Mouse (Mus musculus): ENCODE results near the gene Get4. TPM values are rescaled to one million over a fixed set of nuclear protein-coding genes. Genes with fewer than 3 reads are reported as not detected.

The Get4 gene
- polyA plus RNA-seq, 1 experiment from 2014 or later, result 112 TPM

DNA sequence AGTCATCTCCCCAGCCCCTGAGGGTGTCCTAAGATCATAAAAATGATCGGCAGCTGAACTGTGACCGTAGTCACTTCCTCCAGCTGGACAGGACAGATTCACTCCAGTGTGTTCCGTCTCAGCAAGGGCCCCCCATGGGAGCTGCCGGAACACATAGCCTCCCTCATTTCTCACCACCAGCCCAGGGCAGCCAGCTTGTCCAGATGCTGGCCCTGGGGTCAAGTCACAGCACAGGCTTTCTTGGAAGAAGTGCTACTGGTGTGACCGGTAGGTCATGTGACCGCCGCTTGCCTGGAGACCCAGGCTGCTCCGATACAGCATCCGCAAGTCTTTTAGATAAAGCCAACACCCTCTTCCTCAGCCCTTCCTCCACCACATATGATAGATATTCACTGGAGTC is 61.4 kb downstream of the Get4 start:
- WGBS, result 84% methylated on average over 9 of the region's 9 CpGs
- Histone ChIP-seq H3K9me3 (ENCODE audit: control insufficient read depth, low read length) (no peaks in the 10 kb centered on the region), H3K4me2 (replicated peaks; ENCODE audit: low read depth, low read length) (no peak overlapping the region), H3K9ac (ENCODE audit: low read depth, low read length) (no peak overlapping the region), H3K27me3 (ENCODE audit: control insufficient read depth, insufficient read depth, low read length) (no peaks in the 10 kb centered on the region), H3K27ac (ENCODE audit: low read depth, low read length) (no peak overlapping the region), H3K4me1 (replicated peaks; ENCODE audit: control insufficient read depth, insufficient read depth, low read length) (no peaks in the 10 kb centered on the region), H3K4me3 (ENCODE audit: low read depth, low read length) (no peak overlapping the region), H3K36me3 (ENCODE audit: control insufficient read depth, insufficient read depth, low read length) (no peaks in the 10 kb centered on the region)
- ATAC-seq (ENCODE audit: low FRiP score) (no peak), DNase-seq (ENCODE audit: low spot score) (no peak)

DNA sequence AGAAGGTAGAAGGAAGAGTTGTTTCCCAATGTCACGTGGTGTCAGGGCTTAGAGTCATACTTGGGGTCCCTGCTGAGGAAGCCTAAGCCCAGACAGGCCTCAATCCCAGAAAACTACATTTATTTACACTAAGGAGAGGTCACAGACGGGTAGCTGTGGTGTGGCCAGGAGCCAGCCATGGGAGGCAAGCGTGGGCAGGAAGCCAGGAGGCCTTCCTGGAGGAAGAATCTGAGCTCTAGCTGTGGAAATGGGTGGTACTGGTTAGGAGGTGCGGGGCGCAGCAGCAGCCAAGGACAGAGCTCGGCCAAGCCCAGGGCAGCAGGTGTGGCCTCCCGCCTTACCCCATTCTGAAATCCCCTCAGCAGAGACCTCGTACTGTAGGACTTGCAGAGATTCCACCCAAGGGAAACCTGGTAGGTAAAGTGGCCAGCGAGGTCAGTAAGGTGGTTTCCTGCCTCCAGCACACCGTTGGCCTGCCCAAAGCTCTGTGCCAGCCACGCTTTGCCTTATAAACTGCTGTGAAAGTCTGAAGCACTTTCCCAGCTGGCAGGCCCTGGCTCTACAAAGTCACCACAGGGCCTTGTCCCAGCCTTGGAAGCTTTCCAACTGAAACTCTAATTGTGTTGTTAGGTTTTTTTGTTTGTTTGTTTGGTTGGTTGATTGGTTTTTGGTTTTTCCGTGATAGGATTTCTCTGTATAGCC is 63.0 kb downstream of the Get4 start:
- 86% methylated on average over 12 of the region's 12 CpGs for WGBS

DNA sequence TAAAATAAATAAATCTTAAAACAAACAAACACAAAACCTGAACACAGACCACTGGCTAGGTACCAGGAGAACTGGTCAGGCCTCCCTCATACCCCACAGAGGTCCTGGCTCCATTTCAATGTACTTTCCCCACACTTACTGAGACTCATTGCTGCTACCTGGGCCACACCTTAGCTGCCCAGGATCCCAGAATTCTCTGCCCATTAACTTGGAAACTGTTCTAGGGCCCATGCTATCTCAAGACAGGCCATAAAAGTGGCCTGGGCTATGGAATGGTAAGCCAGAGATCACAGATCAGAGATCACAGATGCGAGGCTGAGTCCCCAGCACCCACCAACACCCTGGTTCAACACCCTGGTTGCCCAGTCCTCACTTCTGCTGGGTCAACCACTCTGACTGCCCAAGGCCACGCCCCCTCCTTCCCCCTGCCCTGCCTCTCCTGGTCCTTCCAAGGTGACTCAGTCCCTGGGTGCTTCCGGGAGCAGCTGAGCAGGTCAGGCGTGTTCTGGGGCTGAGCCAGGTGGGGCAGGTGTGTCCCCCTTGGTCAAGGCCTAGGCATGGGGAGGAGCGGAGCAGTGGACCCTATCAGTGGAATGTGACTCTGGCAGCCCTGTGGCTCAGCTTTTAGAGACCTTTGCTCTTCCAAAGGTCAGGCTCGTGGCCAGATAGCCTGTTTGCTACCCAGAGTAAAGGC is 65.0 kb downstream of the Get4 start:
- H3K27me3 ChIP-seq (ENCODE audit: control insufficient read depth, insufficient read depth, low read length), result no peaks in the 10 kb centered on the region
- H3K36me3 ChIP-seq (ENCODE audit: control insufficient read depth, insufficient read depth, low read length), result no peaks in the 10 kb centered on the region
- H3K27ac ChIP-seq (ENCODE audit: low read depth, low read length), result no peak overlapping the region
- H3K4me1 ChIP-seq (replicated peaks; ENCODE audit: control insufficient read depth, insufficient read depth, low read length), result no peaks in the 10 kb centered on the region
- ATAC-seq (ENCODE audit: low FRiP score) (no peak), DNase-seq (ENCODE audit: low spot score) (no peak)
- WGBS, result 84% methylated on average over 6 of the region's 6 CpGs
- H3K4me2 ChIP-seq (replicated peaks; ENCODE audit: low read depth, low read length), result no peak overlapping the region
- H3K9me3 ChIP-seq (ENCODE audit: control insufficient read depth, low read length), result no peaks in the 10 kb centered on the region
- H3K4me3 ChIP-seq (ENCODE audit: low read depth, low read length), result no peak overlapping the region
- H3K9ac ChIP-seq (ENCODE audit: low read depth, low read length), result no peak overlapping the region

More for the DNA sequence above, 63.0 kb downstream of the Get4 start:
- Histone ChIP-seq H3K36me3 (ENCODE audit: control insufficient read depth, insufficient read depth, low read length) (no peaks in the 10 kb centered on the region), H3K9ac (ENCODE audit: low read depth, low read length) (no peak overlapping the region), H3K9me3 (ENCODE audit: control insufficient read depth, low read length) (no peaks in the 10 kb centered on the region), H3K4me2 (replicated peaks; ENCODE audit: low read depth, low read length) (no peak overlapping the region), H3K4me3 (ENCODE audit: low read depth, low read length) (no peak overlapping the region), H3K27ac (ENCODE audit: low read depth, low read length) (no peak overlapping the region), H3K4me1 (replicated peaks; ENCODE audit: control insufficient read depth, insufficient read depth, low read length) (no peaks in the 10 kb centered on the region), H3K27me3 (ENCODE audit: control insufficient read depth, insufficient read depth, low read length) (no peaks in the 10 kb centered on the region)
- no peak for DNase-seq (ENCODE audit: low spot score)
- no peak for ATAC-seq (ENCODE audit: low FRiP score)

DNA sequence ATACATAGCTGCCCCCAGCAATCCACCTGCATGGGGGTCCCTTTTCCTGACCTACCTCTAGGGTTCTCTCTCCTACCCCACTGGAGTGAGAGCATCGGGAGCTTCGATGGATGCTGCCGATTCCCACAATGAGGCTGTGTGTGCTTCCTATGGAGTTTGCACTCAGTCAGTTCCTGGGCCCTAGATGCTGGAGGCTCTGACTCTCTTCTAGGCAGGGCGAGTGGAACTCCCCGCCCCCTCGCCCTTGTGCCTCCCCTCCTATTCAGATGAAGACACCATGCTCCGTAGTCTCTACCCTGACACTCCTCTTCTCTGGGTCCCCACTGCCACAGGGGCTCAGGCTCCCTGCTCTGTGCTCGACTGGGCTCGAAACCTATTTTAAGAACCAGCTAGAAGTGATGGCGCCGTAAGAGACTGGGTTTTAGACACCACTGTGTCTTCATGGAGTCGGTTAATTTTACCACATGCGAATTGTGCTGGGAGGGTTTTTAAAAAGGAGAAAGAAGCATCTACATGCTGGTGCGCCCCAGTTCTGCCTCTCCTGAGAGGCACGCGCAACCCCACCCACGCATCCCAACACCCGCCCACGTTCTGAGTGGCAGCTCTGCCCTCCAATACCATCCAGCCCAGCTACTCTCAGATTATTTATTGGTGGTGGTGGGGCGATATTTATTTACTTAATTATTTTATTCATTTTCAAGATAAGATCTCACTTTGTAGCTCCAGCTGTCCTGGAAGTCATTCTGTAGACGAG is 65.8 kb downstream of the Get4 start:
- DNase-seq (ENCODE audit: low spot score), result no peak
- no peak for ATAC-seq (ENCODE audit: low FRiP score)
- no peak overlapping the region for H3K4me2 ChIP-seq (replicated peaks; ENCODE audit: low read depth, low read length)
- no peaks in the 10 kb centered on the region for H3K27me3 ChIP-seq (ENCODE audit: control insufficient read depth, insufficient read depth, low read length)
- H3K4me1 ChIP-seq (replicated peaks; ENCODE audit: control insufficient read depth, insufficient read depth, low read length), result no peaks in the 10 kb centered on the region
- no peaks in the 10 kb centered on the region for H3K9me3 ChIP-seq (ENCODE audit: control insufficient read depth, low read length)
- no peaks in the 10 kb centered on the region for H3K36me3 ChIP-seq (ENCODE audit: control insufficient read depth, insufficient read depth, low read length)
- H3K27ac ChIP-seq (ENCODE audit: low read depth, low read length), result no peak overlapping the region
- no peak overlapping the region for H3K9ac ChIP-seq (ENCODE audit: low read depth, low read length)
- no peak overlapping the region for H3K4me3 ChIP-seq (ENCODE audit: low read depth, low read length)
- WGBS, result 66% methylated on average over 21 of the region's 21 CpGs

Other genes with a start within 250 kb of the Get4 start
- 19.9 and 26.4 TPM in 2 replicates for gene Prkar1b, start 102.3 kb upstream of the Get4 start, polyA plus RNA-seq (2014; fragmentation: Nextera tagmentation; extraction: Ambion mirVana)
- 5.3 and 7.2 TPM in 2 replicates for gene Dnaaf5, start 102.1 kb upstream of the Get4 start, polyA plus RNA-seq (2014; fragmentation: Nextera tagmentation; extraction: Ambion mirVana)
- 38.4 and 43.8 TPM in 2 replicates for gene Sun1, start 51.7 kb upstream of the Get4 start, polyA plus RNA-seq (2014; fragmentation: Nextera tagmentation; extraction: Ambion mirVana)
- gene Adap1, start 73.3 kb downstream of the Get4 start, polyA plus RNA-seq (2014; fragmentation: Nextera tagmentation; extraction: Ambion mirVana), result 2.1 and 4.0 TPM in 2 replicates
- gene Cox19, start 99.1 kb downstream of the Get4 start, polyA plus RNA-seq (2014; fragmentation: Nextera tagmentation; extraction: Ambion mirVana), result 127 and 129 TPM in 2 replicates
- gene Cyp2w1, start 100.3 kb downstream of the Get4 start, polyA plus RNA-seq (2014; fragmentation: Nextera tagmentation; extraction: Ambion mirVana), result not detected in 2 replicates
- gene Gpr146, start 125.4 kb downstream of the Get4 start, polyA plus RNA-seq (2014; fragmentation: Nextera tagmentation; extraction: Ambion mirVana), result 1.8 TPM in 2 replicates
- gene C130050O18Rik, start 153.0 kb downstream of the Get4 start, polyA plus RNA-seq (2014; fragmentation: Nextera tagmentation; extraction: Ambion mirVana), result 0.11 and 0.32 TPM in 2 replicates
- 2.0 and 2.4 TPM in 2 replicates for gene Gper1, start 170.8 kb downstream of the Get4 start, polyA plus RNA-seq (2014; fragmentation: Nextera tagmentation; extraction: Ambion mirVana)
- gene 3110082I17Rik, start 208.2 kb downstream of the Get4 start, polyA plus RNA-seq (2014; fragmentation: Nextera tagmentation; extraction: Ambion mirVana), result 29.2 and 31.2 TPM in 2 replicates
- 6.7 and 8.4 TPM in 2 replicates for gene Zfand2a, start 232.2 kb downstream of the Get4 start, polyA plus RNA-seq (2014; fragmentation: Nextera tagmentation; extraction: Ambion mirVana)

Measured in hindbrain, embryonic 11.5 days (tissue).